ENCODE assay signal across 28 mouse cellular contexts in genomic region chr8:79253742-79254141, GRCm38 (mm10). TPM values are rescaled to one million over a fixed set of nuclear protein-coding genes. Genes with fewer than 3 reads are reported as not detected.
DNase-seq lines count a peak whose midpoint lies in the region; TF ChIP-seq lines count a peak whose summit lies in the region.
"Had no signal": no experiment of that assay in that cellular context is flagged by ENCODE, and none has a peak within 500 bp of the region (broad histone marks: within the 10 kb centered on the region; RNA-seq: fewer than 3 reads in every experiment).

No protein-coding gene starts in this region.

- no peaks in the 10 kb centered on the region for H3K9me3 ChIP-seq in embryonic facial prominence, embryonic 10.5 days
- H3K9me3 ChIP-seq: heart, embryonic 10.5 days; liver, embryonic 12.5 days; midbrain, embryonic 12.5 days; neural tube, embryonic 15.5 days had no signal

- TF ChIP-seq CTCF in layer of hippocampus, adult 2 months (conservative IDR thresholded peaks at IDR 0.05): no peak

- H3K27me3 ChIP-seq in embryonic facial prominence, embryonic 10.5 days (replicated peaks; ENCODE audit: low read depth, poor library complexity, severe bottlenecking): no peaks in the 10 kb centered on the region
- H3K27me3 ChIP-seq: liver, embryonic 12.5 days; midbrain, embryonic 12.5 days; neural tube, embryonic 15.5 days; Patski had no signal

- intact Hi-C loops in left cerebral cortex, postnatal 10 days (cut with DNase I): no loop called here
- intact Hi-C loops in left cerebral cortex, postnatal 25 days (cut with DNase I): no loop called here

- no peaks in the 10 kb centered on the region for H3K4me1 ChIP-seq in embryonic facial prominence, embryonic 10.5 days
- H3K4me1 ChIP-seq: heart, embryonic 10.5 days; liver, embryonic 12.5 days; midbrain, embryonic 12.5 days; neural tube, embryonic 15.5 days had no signal

- DNase-seq in gastrocnemius, adult 18-20 months (ENCODE audit: low spot score): peak; percentile 8
- no peak for DNase-seq in gastrocnemius, postnatal 4 days (ENCODE audit: low spot score in 2 of 2)
- peak; percentile 12 to 24 for DNase-seq in left cerebral cortex, postnatal 10 days (ENCODE audit: extremely low spot score in 1 of 2, low spot score in 2 of 2)
- DNase-seq in left cerebral cortex, postnatal 25 days (ENCODE audit: low spot score in 2 of 2): no peak
- DNase-seq in layer of hippocampus, adult 2 months (ENCODE audit: low spot score in 2 of 2): peak; percentile 29 to 56
- DNase-seq in layer of hippocampus, postnatal 14 days (ENCODE audit: low spot score in 2 of 2): peak; percentile 38
- DNase-seq in embryonic facial prominence, embryonic 10.5 days (ENCODE audit: low spot score): no peak
- DNase-seq in frontal cortex, adult 2 months (ENCODE audit: extremely low spot score in 1 of 2, low spot score in 1 of 2): no peak
- DNase-seq: adrenal gland, postnatal 36 days; heart, postnatal 10 days; lung, embryonic 14.5 days; thymus, postnatal 36 days had no signal

- H3K27ac ChIP-seq in layer of hippocampus, adult 2 months: no peak overlapping the region
- no peak overlapping the region for H3K27ac ChIP-seq in embryonic facial prominence, embryonic 10.5 days (replicated peaks)
- H3K27ac ChIP-seq: heart, embryonic 10.5 days; hindbrain, embryonic 14.5 days; liver, embryonic 12.5 days; macrophage; midbrain, embryonic 12.5 days; neural tube, embryonic 15.5 days; stomach, postnatal 0 days had no signal

- H3K4me3 ChIP-seq in layer of hippocampus, adult 2 months: no peak overlapping the region
- no peak overlapping the region for H3K4me3 ChIP-seq in embryonic facial prominence, embryonic 10.5 days
- H3K4me3 ChIP-seq: erythroblast, embryonic 14.5 days; heart, embryonic 10.5 days; liver, embryonic 12.5 days; midbrain, embryonic 12.5 days; myocyte; neural tube, embryonic 15.5 days had no signal

- H3K36me3 ChIP-seq in embryonic facial prominence, embryonic 10.5 days (replicated peaks): no peaks in the 10 kb centered on the region
- H3K36me3 ChIP-seq: heart, embryonic 10.5 days; liver, embryonic 12.5 days; midbrain, embryonic 12.5 days; neural tube, embryonic 15.5 days had no signal

- 92% methylated on average over 6 of the region's 6 CpGs for WGBS in embryonic facial prominence, embryonic 10.5 days

RNA-seq across cellular contexts. Expression of gene 1700011L22Rik, which starts 5.4 kb away (rescaled TPM):
- not detected for total RNA-seq in gastrocnemius, adult 18-20 months (2021)
- not detected for total RNA-seq in gastrocnemius, postnatal 4 days (2021)
- not detected for total RNA-seq in left cerebral cortex, postnatal 10 days (2021)
- not detected for total RNA-seq in left cerebral cortex, postnatal 25 days (2021)
- total RNA-seq in layer of hippocampus, adult 2 months (2021): not detected
- total RNA-seq in layer of hippocampus, postnatal 14 days (2021): not detected
- not detected in 2 replicates for polyA plus RNA-seq in embryonic facial prominence, embryonic 10.5 days (2016; fragmentation: Nextera tagmentation; extraction: Ambion mirVana)
- not detected in 2 replicates for polyA plus RNA-seq in frontal cortex, adult 2 months (2012; rRNA removed)
- total RNA-seq: adrenal gland, postnatal 36 days; heart, postnatal 10 days; layer of hippocampus, adult 18-20 months had no signal
- polyA plus RNA-seq: activated CD4-positive, CD25-positive, alpha-beta regulatory T cell, adult 4 months; embryonic facial prominence, embryonic 11.5 days; erythroblast, embryonic 14.5 days; heart, embryonic 10.5 days; hindbrain, embryonic 14.5 days; intestine, postnatal 0 days; kidney, embryonic 16.5 days; limb, embryonic 11.5 days; liver, embryonic 12.5 days; lung, embryonic 14.5 days; macrophage; midbrain, embryonic 12.5 days; myocyte; neural tube, embryonic 15.5 days; stomach, postnatal 0 days had no signal

RNA-seq across cellular contexts. Expression of gene Mmaa, which starts 41.0 kb away (rescaled TPM):
- total RNA-seq in gastrocnemius, adult 18-20 months (2021): 10 to 100 TPM; 17.3 to 19.3 TPM
- 10 to 100 TPM; 13.5 to 15.4 TPM for total RNA-seq in gastrocnemius, postnatal 4 days (2021)
- total RNA-seq in left cerebral cortex, postnatal 10 days (2021): 10 to 100 TPM; 17.1 to 18.3 TPM
- 10 to 100 TPM; 24.1 to 27.3 TPM for total RNA-seq in left cerebral cortex, postnatal 25 days (2021)
- total RNA-seq in layer of hippocampus, adult 2 months (2021): 10 to 100 TPM; 26.0 to 28.5 TPM
- total RNA-seq in layer of hippocampus, postnatal 14 days (2021): 10 to 100 TPM; 18.7 to 20.0 TPM
- polyA plus RNA-seq in embryonic facial prominence, embryonic 10.5 days (2016; fragmentation: Nextera tagmentation; extraction: Ambion mirVana): 8.0 and 9.6 TPM in 2 replicates
- 30.9 and 33.3 TPM in 2 replicates for polyA plus RNA-seq in frontal cortex, adult 2 months (2012; rRNA removed)

Comparison
In these comparisons a context has a peak if more than half of its experiments do, and no peak if none do; other contexts are left out.
1. DNase-seq: peak in gastrocnemius, adult 18-20 months (single experiment), left cerebral cortex, postnatal 10 days (2 of 2), layer of hippocampus, adult 2 months (2 of 2) and layer of hippocampus, postnatal 14 days (2 of 2); none in gastrocnemius, postnatal 4 days (0 of 2), left cerebral cortex, postnatal 25 days (0 of 2), embryonic facial prominence, embryonic 10.5 days (single experiment) and frontal cortex, adult 2 months (0 of 2).